Mouse (Mus musculus) adrenal gland, postnatal 36 days (tissue): Measurements from ENCODE around the gene Zfp459. TPM values are rescaled to one million over a fixed set of nuclear protein-coding genes. Genes with fewer than 3 reads are reported as not detected.

Experiments
- total RNA-seq, 2 experiments: library from RNA; stranded (reverse); gene quantifications; 2 replicates each; pipeline ENCODE4 v1.2.3; 2021

Gene Zfp459
- total RNA-seq, 2 experiments from 2014 or later: 0.79 to 1.7 TPM

Other genes with a start within 250 kb of the Zfp459 start
- 1 to 10 TPM; 5.2 to 6.0 TPM for gene Rsl1, start 248.2 kb downstream of the Zfp459 start, total RNA-seq
- 1 to 10 TPM; 1.4 to 2.9 TPM for gene Zfp455, start 226.9 kb downstream of the Zfp459 start, total RNA-seq
- gene Zfp458, start 143.0 kb downstream of the Zfp459 start, total RNA-seq: 1 to 10 TPM; 2.9 to 3.9 TPM
- 1 to 10 TPM; 2.4 to 3.7 TPM for gene Zfp457, start 114.9 kb downstream of the Zfp459 start, total RNA-seq
- 1 to 10 TPM; 4.1 to 4.6 TPM for gene Zfp595, start 88.8 kb downstream of the Zfp459 start, total RNA-seq
- 1 to 10 TPM; 1.3 to 2.5 TPM for gene Gm28044, start 60.9 kb downstream of the Zfp459 start, total RNA-seq
- 1 to 10 TPM; 2.2 to 2.8 TPM for gene Zfp953, start 60.8 kb downstream of the Zfp459 start, total RNA-seq
- 1 to 10 TPM; 2.4 to 3.0 TPM for gene Gm28041, start 45.7 kb downstream of the Zfp459 start, total RNA-seq
- gene Zfp456, start 45.6 kb downstream of the Zfp459 start, total RNA-seq: 1 to 10 TPM; 1.3 to 1.7 TPM
- 1 to 10 TPM; 4.5 to 4.8 TPM for gene Zfp429, start 21.6 kb downstream of the Zfp459 start, total RNA-seq
- gene Zfp874a, start 30.2 kb upstream of the Zfp459 start, total RNA-seq: 10 to 100 TPM; 18.1 to 19.9 TPM
- 10 to 100 TPM; 17.1 to 20.0 TPM for gene Zfp874b, start 62.8 kb upstream of the Zfp459 start, total RNA-seq
- gene Zfp58, start 79.1 kb upstream of the Zfp459 start, total RNA-seq: 10 to 100 TPM in 1 of 2 experiments, 1 to 10 TPM in 1; 7.9 to 10.5 TPM
- gene Gm26965, start 104.7 kb upstream of the Zfp459 start, total RNA-seq: not detected
- 10 to 100 TPM; 22.0 to 23.3 TPM for gene Zfp87, start 104.8 kb upstream of the Zfp459 start, total RNA-seq
- gene Zfp748, start 132.4 kb upstream of the Zfp459 start, total RNA-seq: 10 to 100 TPM in 1 of 2 experiments, 1 to 10 TPM in 1; 8.3 to 10.2 TPM
- 1 to 10 TPM; 7.5 to 7.7 TPM for gene Zfp729b, start 188.3 kb upstream of the Zfp459 start, total RNA-seq
- gene Gm49345, start 216.4 kb upstream of the Zfp459 start, total RNA-seq: 1 to 10 TPM; 1.0 to 1.9 TPM
- gene Zfp729a, start 216.4 kb upstream of the Zfp459 start, total RNA-seq: 1 to 10 TPM; 5.8 to 7.5 TPM